Mouse (Mus musculus) liver, postnatal 0 days (tissue): ENCODE results near the gene Pard3b. TPM values are rescaled to one million over a fixed set of nuclear protein-coding genes. Genes with fewer than 3 reads are reported as not detected.
A peak's percentile ranks its signal among the peaks of the same experiment; 100 is the strongest.

Source experiments
- ATAC-seq: fragments of 200-750 bp; cut with Nextera tagmentation; 2 replicates; pipeline ENCODE4 v1.8.0; 2017; ENCODE audit warnings: mild to moderate bottlenecking, moderate library complexity
- DNase-seq: peaks from one replicate; pipeline ENCODE4 v3.0.0-alpha.2; 2016
- H3K27ac ChIP-seq: fragments of 300-500 bp; sonication (generic); 2 replicates; pipeline ENCODE4 v1.5.1; 2014; ENCODE audit warnings: antibody characterized with exemption, moderate library complexity, mild to moderate bottlenecking, low read depth
- H3K27me3 ChIP-seq: fragments of 300-500 bp; sonication (generic); 2 replicates; pipeline ENCODE4 v1.6.1; 2014; ENCODE audit warnings: low read length, control low read depth, mixed read lengths; ENCODE audit not compliant: insufficient read depth
- H3K36me3 ChIP-seq: fragments of 300-500 bp; sonication (generic); replicated peaks from 2 replicates; pipeline ENCODE4 v1.6.1; 2014; ENCODE audit warnings: mild to moderate bottlenecking, control low read depth, low read length, moderate library complexity, mixed read lengths; ENCODE audit not compliant: insufficient read depth
- H3K4me1 ChIP-seq: fragments of 300-500 bp; sonication (generic); 2 replicates; pipeline ENCODE4 v1.6.1; 2014; ENCODE audit warnings: antibody characterized with exemption, mild to moderate bottlenecking, control low read depth; ENCODE audit not compliant: insufficient read depth
- H3K4me2 ChIP-seq: fragments of 300-500 bp; sonication (generic); 2 replicates; pipeline ENCODE4 v1.6.1; 2014; ENCODE audit warnings: low read depth, mild to moderate bottlenecking, low read length, moderate library complexity, mixed read lengths
- H3K4me3 ChIP-seq: fragments of 300-500 bp; sonication (generic); 2 replicates; pipeline ENCODE4 v1.5.1; 2014; ENCODE audit warnings: low read depth, low read length
- H3K9ac ChIP-seq: fragments of 300-500 bp; sonication (generic); replicated peaks from 2 replicates; pipeline ENCODE4 v1.6.1; 2014; ENCODE audit warnings: mild to moderate bottlenecking, moderate library complexity
- H3K9me3 ChIP-seq: fragments of 300-500 bp; sonication (generic); 2 replicates; pipeline ENCODE4 v1.6.1; 2016; ENCODE audit warnings: mild to moderate bottlenecking, control low read depth, low read length, mixed read lengths
- CTCF ChIP-seq: sonication (generic); IDR thresholded peaks from 2 replicates; pipeline ENCODE4 v1.5.1; 2016; ENCODE audit warnings: antibody characterized with exemption, low read depth
- EP300 ChIP-seq: IDR thresholded peaks from 2 replicates; pipeline ENCODE4 v1.6.1; 2016; ENCODE audit warnings: antibody characterized with exemption, low read depth, mild to moderate bottlenecking
- WGBS: fragments of 180-500 bp; shearing (Covaris S2); extraction: QIAGEN DNeasy Blood & Tissue Kit; methylation state at CpG from one replicate; pipeline ENCODE4 v1.1.7; 2014; ENCODE audit not compliant: insufficient replicate concordance; 5-methylcytosine and 5-hydroxymethylcytosine counted together
- polyA plus RNA-seq: library from polyadenylated mRNA; unstranded; fragments of >200 nt; fragmentation: Nextera tagmentation; extraction: Ambion mirVana; gene quantifications from 2 replicates; pipeline ENCODE4 v1.2.1, GENCODE M21; 2015

Gene Pard3b
- polyA plus RNA-seq, 1 experiment from 2014 or later, result 2.8 TPM

DNA sequence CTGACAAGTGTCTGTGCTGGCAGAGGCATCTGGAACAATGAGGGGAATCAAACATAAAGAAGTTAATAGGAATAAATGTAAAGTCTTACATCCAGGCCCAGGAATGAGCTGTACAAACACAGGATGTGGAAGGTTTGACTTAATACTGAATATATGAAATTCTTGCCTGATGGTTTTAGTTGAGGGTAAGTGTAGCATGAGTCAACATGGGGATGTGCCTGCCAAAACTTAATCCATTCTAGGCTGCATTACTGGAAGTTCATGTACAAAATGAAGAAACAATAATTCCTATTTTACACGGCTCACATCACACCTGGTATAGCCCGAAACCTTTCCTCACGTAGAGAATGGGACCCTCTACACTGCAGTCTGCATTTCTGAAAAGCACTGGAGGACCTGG lies 805.8 kb downstream of the Pard3b start:
- ATAC-seq (no peak), DNase-seq (no peak)
- Histone ChIP-seq H3K27me3 (no peaks in the 10 kb centered on the region), H3K9ac (no peak overlapping the region), H3K4me1 (no peaks in the 10 kb centered on the region), H3K4me3 (no peak overlapping the region), H3K9me3 (no peaks in the 10 kb centered on the region), H3K27ac (no peak overlapping the region), H3K36me3 (no peaks in the 10 kb centered on the region), H3K4me2 (no peak overlapping the region)
- 85% methylated on average over 3 of the region's 3 CpGs for WGBS
- TF ChIP-seq EP300 (no peak), CTCF (no peak)

DNA sequence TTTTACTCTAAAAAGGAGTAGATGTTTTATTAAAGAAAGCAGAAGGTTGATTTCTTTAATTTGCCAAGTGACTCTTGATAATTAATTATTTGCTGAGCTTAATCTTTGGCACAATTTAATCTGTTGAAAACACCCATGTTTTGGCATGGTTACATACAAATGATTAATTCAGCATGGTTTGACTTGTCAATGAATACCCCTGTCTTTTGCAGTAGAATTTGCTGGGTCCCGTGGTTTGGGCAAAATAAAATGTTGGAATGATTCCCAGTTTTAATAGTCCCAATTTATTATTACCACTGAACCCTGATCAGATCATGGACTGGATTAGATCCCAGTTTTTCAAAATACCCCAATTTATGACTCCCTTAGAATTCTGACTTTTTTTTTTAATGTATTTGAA lies 808.2 kb downstream of the Pard3b start:
- Histone ChIP-seq H3K9me3 (no peaks in the 10 kb centered on the region), H3K4me1 (no peaks in the 10 kb centered on the region), H3K4me2 (no peak overlapping the region), H3K9ac (no peak overlapping the region), H3K4me3 (no peak overlapping the region), H3K36me3 (no peaks in the 10 kb centered on the region), H3K27ac (no peak overlapping the region), H3K27me3 (no peaks in the 10 kb centered on the region)
- TF ChIP-seq EP300, result no peak
- no peak for TF ChIP-seq CTCF
- DNase-seq (no peak), ATAC-seq (no peak)
- WGBS, result 61% methylated on average over 1 of the region's 1 CpGs

DNA sequence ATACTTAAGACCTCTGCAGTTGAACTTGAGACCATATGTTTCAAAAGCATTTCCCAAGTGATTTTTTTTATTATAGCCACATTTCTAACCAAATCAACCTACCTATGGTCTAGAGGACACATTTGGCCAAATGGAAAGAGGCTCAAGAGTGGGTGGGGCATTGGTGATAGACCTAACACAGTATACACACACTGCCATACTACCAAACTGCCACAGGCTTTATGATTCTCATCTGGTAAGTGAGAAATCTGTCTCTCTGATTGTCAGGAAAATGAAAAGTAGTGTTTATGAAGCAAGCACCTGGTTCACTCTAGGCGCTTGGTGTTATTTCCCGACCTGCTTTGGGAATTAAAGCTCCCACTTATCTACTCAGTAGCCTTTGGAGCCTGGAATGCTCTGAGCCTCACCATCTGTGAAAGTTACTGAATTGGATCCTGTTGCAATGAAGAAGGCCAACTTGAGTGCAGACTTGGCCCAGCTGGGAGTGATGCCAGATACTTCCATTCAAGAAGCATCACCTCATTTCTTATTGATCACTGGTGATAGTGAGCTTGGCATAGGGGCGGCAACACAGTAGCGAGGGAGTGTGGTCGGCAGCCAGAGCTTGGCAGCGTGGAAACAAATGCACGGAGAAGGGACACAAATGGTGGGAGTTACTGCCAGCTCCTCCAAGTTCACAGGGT lies 810.7 kb downstream of the Pard3b start:
- Histone ChIP-seq H3K4me1 (no peaks in the 10 kb centered on the region), H3K9ac (no peak overlapping the region), H3K27me3 (no peaks in the 10 kb centered on the region), H3K27ac (no peak overlapping the region), H3K4me2 (no peak overlapping the region), H3K4me3 (no peak overlapping the region), H3K36me3 (no peaks in the 10 kb centered on the region), H3K9me3 (no peaks in the 10 kb centered on the region)
- DNase-seq (no peak), ATAC-seq (no peak)
- 67% methylated on average over 7 of the region's 7 CpGs for WGBS
- no peak for TF ChIP-seq EP300
- TF ChIP-seq CTCF, result no peak

DNA sequence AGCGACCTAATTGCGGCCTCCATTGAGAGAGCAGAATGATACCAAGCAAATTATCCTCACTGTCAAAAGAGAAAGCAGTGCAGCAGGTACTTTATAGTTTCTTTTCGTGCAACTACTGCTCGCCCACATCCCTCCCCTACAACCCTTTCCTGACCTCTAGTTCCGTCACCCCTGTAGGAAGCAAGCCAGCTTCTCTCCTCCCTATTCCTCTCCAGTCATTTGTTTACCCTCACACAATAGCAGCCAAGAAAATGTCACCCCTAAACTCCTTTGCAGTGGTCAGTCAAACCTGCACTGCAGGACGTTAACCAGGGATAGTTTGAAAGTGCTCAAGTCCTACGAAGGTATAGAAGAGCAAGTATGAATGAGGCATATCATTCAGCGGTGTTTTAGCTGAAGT lies 826.9 kb downstream of the Pard3b start:
- Histone ChIP-seq H3K4me2 (no peak overlapping the region), H3K4me1 (no peaks in the 10 kb centered on the region), H3K9ac (no peak overlapping the region), H3K36me3 (no peaks in the 10 kb centered on the region), H3K4me3 (no peak overlapping the region), H3K27ac (no peak overlapping the region), H3K27me3 (no peaks in the 10 kb centered on the region), H3K9me3 (no peaks in the 10 kb centered on the region)
- WGBS, result 61% methylated on average over 8 of the region's 8 CpGs
- DNase-seq, result no peak
- no peak for ATAC-seq
- TF ChIP-seq EP300 (no peak), CTCF (no peak)

DNA sequence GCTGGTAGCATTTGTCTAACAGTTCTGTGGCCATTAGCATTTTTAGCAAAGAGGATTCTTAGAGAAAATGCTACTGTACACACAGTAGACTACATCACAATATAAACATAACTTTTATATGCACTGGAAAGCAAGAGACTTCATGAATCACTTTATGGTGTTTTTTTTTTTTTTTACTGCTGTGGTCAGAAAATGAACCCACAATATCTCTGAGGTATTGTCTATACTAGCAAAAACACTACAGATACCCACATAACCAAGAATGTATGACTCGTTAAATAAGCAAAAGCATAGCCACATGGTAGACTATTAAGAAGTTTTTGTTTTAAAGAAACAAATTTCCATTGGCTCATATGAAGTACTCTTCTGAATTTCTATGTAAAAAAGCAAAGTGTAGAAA lies 827.9 kb downstream of the Pard3b start:
- no peaks in the 10 kb centered on the region for H3K4me1 ChIP-seq
- 68% methylated on average over 1 of the region's 1 CpGs for WGBS
- no peak overlapping the region for H3K4me3 ChIP-seq
- H3K27me3 ChIP-seq, result no peaks in the 10 kb centered on the region
- no peak overlapping the region for H3K4me2 ChIP-seq
- H3K9ac ChIP-seq, result no peak overlapping the region
- H3K27ac ChIP-seq, result no peak overlapping the region
- H3K9me3 ChIP-seq, result no peaks in the 10 kb centered on the region
- ATAC-seq (no peak), DNase-seq (no peak)
- no peaks in the 10 kb centered on the region for H3K36me3 ChIP-seq
- TF ChIP-seq EP300, result no peak
- TF ChIP-seq CTCF, result no peak

DNA sequence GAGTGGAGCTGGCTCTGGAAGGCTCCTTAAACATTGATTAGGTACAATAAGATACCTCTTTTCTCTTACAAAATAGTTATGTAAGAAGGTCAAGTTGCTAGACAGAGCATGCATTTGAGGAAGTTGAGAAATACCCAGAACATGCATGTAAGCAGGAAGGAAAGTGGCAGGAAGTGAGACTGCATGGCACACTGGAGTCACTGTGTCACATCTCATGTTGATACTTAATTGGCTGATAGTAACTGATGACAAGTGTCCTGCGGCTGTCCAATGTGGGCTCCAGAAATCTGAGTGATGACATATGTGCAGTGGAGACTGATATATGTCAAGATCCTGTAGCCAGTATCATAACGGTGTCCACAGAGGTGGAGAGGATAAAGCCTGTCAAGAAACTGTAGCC lies 844.4 kb downstream of the Pard3b start:
- ATAC-seq (peak; percentile 57), DNase-seq (peak; percentile 14)
- no peaks in the 10 kb centered on the region for H3K9me3 ChIP-seq
- H3K4me2 ChIP-seq, result no peak overlapping the region
- no peak overlapping the region for H3K9ac ChIP-seq
- H3K27ac ChIP-seq, result no peak overlapping the region
- no peak overlapping the region for H3K4me3 ChIP-seq
- WGBS, result 43% methylated on average over 2 of the region's 2 CpGs
- H3K27me3 ChIP-seq, result no peaks in the 10 kb centered on the region
- TF ChIP-seq EP300 (peak; percentile 18; the same call in 1 of the 2 replicates), CTCF (no peak)
- H3K36me3 ChIP-seq, result no peaks in the 10 kb centered on the region
- H3K4me1 ChIP-seq, result no peaks in the 10 kb centered on the region
